Mouse (Mus musculus): ENCODE measurements around the gene Six2.
A peak's percentile ranks its signal among the peaks of the same experiment; 100 is the strongest.

Six2 gene

DNA sequence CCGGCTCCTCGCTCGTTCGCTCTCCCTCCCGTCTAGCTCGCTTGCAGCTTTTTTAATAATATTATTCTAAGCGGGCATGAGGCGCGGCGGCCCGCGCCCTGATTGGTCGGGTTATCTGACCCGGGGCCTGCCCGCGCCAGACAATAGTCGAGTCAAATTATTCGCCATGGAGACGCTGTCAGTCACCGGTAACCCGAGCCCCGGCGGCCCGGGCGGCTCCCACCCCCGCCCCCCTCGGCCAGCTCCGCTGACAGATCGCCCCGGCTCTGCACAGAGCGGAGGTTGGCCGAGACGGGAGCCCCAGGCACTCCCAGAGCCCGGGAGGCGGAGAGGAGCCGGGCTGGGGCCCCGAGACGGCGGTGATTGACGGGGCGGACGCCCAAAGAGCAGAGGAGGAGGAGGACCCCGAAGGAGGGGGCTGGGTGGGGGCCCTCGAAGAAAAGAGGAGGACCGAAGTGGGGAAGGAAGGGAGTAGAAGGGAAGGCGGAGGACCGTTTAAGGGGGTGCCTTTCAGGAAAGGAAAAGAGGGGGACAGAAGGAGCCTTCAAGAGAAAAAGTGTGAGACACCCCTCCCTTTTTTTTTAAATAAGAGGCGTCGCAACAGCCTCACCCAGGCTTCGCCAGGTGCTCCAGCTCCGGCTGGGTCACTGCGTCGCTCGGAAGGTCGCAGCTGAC is at the start of gene Six2:
Six2 (minus strand) TSS at position 39 of the 675 bp plus-strand sequence.
- peak; percentile 84 for DNase-seq (ENCODE audit: low read depth, low spot score)

GRCm38 (mm10) chr17:85737090-85737780 is 49.2 kb upstream of the Six2 start:
- no peak for DNase-seq (ENCODE audit: low read depth, low spot score)

DNA sequence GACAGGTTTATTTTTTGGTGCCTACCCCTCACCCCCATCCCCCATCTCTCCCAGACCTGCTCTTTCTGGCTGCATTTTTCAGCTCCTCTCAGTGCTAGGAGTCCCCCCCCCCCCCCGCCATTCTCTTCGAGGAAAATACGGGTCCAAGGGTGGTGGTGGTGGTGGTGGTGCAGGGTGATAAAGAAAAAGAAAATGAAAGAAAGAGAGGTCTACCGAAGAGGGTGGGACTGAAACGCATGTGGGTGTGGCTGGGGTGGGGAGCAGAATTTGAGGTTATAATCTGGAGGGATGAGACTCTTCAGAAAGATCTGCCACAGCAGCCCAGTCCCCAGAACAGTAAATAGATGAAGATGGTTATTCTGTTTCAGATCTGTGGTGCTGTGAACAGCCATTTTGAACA is 43.3 kb upstream of the Six2 start:
- DNase-seq (ENCODE audit: low read depth, low spot score), result no peak

GRCm38 (mm10) chr17:85730231-85731015 is 42.3 kb upstream of the Six2 start:
- no peak for DNase-seq (ENCODE audit: low read depth, low spot score)

- no peak for DNase-seq (ENCODE audit: low read depth, low spot score)
Measured at GRCm38 (mm10) chr17:85728071-85728718, 40.1 kb upstream of the Six2 start.

- DNase-seq (ENCODE audit: low read depth, low spot score), result no peak
Measured at GRCm38 (mm10) chr17:85725988-85726387, 37.9 kb upstream of the Six2 start.

DNA sequence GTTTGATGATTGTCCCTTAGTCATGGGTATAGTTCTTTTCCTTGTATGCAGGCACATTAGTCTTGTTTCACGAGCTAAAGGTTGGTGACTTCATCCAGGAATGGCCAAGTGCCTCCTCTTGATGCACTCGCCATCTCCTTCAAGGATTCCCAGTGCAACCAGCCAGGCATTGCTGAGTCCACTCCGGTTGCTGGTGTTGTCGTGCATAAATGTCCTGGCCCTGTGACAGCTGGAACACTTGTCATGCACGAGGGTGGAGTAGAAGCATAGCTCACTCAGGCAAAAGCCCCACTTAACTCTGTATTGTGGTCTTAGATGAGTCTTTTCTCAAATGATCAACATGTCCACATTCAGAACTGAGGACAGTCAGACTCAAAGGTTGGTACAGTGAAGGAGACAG is 35.1 kb upstream of the Six2 start:
- DNase-seq (ENCODE audit: low read depth, low spot score), result no peak

GRCm38 (mm10) chr17:85717266-85717665 is 29.2 kb upstream of the Six2 start:
- no peak for DNase-seq (ENCODE audit: low read depth, low spot score)

GRCm38 (mm10) chr17:85715784-85716183 is 27.7 kb upstream of the Six2 start:
- DNase-seq (ENCODE audit: low read depth, low spot score), result peak; percentile 19

- DNase-seq (ENCODE audit: low read depth, low spot score), result no peak
Measured at GRCm38 (mm10) chr17:85714370-85714769, 26.3 kb upstream of the Six2 start.

- no peak for DNase-seq (ENCODE audit: low read depth, low spot score)
Measured at GRCm38 (mm10) chr17:85712874-85713273, 24.8 kb upstream of the Six2 start.

DNA sequence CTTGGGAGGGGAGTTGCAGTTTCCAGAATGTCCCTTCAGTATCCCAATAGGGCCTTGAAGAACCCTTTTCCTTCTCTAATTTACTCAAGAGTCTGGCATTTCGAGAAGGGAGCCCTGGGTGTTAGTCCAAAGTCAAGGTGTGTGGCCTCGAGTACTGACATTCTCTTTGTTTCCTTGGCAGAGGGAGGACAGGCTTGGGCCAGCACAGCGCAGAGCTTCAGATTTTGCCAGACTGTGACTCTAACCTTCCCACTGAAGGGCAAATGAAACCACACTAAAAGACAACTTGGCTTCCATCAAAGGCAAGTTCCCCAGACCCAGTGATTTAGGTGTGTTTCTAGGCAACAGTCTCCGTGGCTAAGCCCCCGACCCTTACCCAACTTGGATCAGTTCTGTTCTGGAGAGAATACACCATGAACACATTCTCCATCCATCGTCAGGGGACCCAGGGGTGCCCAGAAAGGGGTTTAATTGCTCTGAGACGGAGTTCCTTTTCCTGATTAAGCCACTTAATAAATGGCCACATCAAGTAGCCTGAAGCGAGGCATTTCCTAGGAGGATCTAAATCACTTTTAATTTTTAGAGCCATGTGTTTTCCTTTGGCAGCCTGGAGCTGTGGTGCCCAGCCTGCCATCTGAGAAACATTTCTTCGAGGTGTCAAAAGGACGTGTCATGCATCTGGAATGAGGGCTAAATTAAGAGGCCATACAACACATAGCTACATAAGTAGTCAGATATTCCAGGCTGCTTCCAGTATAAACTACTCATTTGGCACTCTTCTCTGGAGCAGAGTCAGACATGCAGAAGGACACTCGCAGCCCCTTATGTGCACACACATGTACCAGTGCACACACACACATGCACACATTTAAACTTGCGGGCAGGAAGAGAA is 16.5 kb upstream of the Six2 start:
- no peak for DNase-seq (ENCODE audit: low read depth, low spot score)

DNA sequence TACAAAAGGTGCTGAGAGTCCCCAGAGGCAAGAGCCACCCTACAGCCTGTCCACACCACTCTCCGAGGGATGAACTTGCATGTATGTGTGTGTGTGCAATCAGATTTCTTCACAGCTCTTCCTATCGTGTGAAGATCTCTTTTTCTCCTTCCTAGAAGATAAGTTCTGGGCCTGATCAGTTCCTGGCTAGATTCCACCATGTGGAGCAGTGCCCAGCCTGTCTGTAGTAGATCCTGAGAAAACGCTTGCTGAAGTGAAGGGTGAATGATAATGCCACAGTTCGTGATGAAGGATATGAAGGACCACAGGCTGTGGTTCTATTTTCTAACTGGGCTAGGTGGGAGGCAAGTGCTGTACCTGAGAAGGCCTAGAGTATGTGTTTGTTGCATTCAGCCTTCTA is 12.0 kb upstream of the Six2 start:
- DNase-seq (ENCODE audit: low read depth, low spot score), result no peak

GRCm38 (mm10) chr17:85698643-85699042 is 10.6 kb upstream of the Six2 start:
- DNase-seq (ENCODE audit: low read depth, low spot score), result no peak

GRCm38 (mm10) chr17:85697976-85698375 is 9.9 kb upstream of the Six2 start:
- DNase-seq (ENCODE audit: low read depth, low spot score), result no peak

DNA sequence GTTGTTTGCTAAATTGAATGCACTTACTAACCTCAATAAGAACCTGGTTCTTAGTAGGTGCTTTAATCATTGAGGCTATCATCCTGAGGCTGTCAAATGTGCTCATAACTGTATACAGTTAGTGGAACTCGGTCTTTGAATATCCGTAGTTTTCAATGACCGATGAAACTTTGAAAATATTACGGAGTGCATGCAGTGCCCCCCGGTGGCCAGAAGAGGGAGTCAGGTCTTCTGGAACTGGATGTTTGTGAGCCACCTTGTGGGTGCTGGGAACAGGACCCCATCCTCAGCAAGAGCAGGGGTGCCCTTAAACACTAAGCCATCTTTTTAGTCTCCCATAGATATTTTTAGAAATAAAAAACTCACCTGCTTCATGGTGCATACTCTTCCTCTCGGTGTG is 6.4 kb upstream of the Six2 start:
- no peak for DNase-seq (ENCODE audit: low read depth, low spot score)

- DNase-seq (ENCODE audit: low read depth, low spot score), result no peak
Measured at GRCm38 (mm10) chr17:85693101-85693500, 5.0 kb upstream of the Six2 start.

DNA sequence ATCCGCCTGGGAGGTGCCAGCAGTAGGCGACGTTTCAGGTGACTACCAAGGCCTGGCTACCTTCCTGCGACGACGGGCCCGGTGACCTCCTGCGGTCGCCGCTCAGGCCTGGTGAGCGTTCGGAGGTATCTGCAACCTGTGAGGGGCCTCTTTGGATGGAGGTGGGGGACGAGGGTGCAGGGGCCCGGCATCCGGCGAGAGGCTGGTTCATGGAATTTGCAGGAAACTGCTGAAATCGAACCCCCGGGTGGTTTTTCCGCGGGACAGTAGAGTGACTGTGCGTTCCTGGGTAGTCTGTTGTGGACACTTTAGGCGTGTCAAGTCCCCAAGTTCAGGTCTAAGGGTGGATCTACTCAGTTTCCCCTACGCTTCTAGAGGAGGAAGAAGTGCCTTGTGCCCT is 4.5 kb upstream of the Six2 start:
- no peak for DNase-seq (ENCODE audit: low read depth, low spot score)

DNA sequence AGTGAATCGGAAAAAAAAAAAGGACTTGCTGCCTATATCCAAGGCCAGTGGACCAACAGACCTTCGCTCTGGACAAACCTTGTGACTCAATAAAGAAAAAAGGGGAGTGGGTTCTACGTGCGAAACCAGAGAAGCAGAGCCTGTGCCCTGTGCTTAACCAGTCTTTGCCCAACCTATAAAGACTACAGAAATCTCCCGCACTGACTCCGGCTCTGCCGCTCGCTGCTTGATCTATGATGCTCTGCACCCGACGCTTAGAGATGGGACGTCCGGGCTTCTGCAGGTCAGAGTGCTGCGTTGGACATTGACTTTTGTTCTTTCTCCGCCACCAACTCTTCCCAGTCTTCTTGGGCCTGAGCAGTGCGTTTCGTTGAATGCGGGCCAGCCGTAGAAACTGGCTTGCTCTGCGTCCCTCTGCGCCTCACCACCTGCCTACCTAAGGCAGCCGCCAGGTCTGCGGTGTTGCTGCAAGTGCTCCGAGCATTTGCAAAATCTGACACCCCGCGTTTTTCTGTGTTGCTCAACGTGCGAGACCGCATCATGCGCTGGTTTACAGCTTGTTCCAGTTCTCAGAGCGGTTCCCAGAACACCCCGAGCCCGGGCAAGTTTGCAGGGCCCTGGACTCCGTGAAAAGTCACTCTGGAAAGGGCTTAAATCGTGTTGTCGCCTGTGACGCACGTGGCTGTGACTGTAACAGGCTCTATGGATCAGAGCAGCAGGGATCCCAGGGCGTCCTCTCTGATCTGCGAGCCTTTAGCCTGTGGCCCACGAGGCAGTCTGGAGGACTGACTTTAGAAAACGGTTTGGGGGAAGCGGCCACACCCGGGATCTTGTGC is 3.8 kb upstream of the Six2 start:
- DNase-seq (ENCODE audit: low read depth, low spot score), result peak; percentile 37

DNA sequence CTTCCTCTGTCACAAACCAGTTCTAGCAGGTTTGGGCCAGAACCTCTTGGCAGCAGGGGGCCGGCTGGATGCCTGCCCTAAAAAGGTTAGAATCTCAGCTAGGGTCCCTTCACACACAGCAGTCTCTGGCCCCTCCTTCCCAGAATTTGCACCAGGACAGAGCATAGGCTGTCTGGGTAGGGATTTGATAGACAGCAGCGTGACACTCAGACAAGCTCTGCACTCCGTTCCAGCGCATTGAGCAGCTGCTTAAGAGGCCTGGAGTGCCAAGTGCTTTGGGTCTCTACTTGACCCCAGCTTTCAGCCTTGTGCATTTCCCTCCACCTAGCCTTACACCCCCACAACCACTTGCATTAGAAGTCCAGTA is 2.9 kb upstream of the Six2 start:
- DNase-seq (ENCODE audit: low read depth, low spot score), result peak; percentile 85
